Mouse (Mus musculus): Measurements from ENCODE around the gene Ntrk3. TPM values are rescaled to one million over a fixed set of nuclear protein-coding genes. Genes with fewer than 3 reads are reported as not detected.

The Ntrk3 gene
- polyA plus RNA-seq, 1 experiment from 2014 or later, result 3.1 TPM

DNA sequence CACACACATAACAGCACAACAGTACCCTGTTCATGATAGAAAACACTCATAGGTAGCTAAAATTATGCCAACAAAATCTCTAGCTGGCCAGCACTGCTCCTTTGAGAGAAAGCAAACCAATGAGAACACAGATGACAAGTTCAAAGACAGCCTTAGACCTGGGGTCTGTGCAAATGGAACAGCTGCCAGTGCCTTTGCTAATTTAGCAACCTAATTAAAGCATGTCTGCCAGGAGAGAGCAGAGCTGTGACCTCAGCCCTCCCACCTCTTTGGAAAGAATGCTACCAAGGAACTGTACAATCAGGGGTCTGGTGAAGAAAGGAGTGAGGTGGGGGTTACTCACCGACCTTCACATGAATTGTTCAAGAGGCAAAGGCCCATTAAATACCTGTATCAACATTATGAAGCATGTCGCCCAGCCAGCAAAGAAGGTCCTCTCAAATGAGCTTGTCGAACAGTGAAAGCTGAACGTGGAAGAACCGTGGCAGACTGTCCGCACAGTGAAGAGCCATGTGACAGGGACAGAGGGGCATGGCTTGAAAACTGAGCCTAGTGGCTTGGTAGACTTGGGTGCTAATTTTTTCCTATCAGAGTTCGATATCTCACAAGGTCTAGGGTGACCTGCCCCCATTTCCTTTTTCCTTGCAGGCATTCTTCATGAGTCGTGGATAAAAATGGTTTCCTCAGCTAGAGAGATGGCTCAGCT, 476.2 kb downstream of the Ntrk3 start:
- no peak for ATAC-seq (ENCODE audit: insufficient number of reproducible peaks, low FRiP score, low TSS enrichment, low read depth)
- Histone ChIP-seq H3K27ac (no peak overlapping the region), H3K27me3 (no peaks in the 10 kb centered on the region), H3K4me3 (no peak overlapping the region), H3K36me3 (no peaks in the 10 kb centered on the region), H3K9me3 (no peaks in the 10 kb centered on the region), H3K4me2 (no peak overlapping the region), H3K9ac (no peak overlapping the region), H3K4me1 (no peaks in the 10 kb centered on the region)
- WGBS, result 75% methylated on average over 8 of the region's 8 CpGs

DNA sequence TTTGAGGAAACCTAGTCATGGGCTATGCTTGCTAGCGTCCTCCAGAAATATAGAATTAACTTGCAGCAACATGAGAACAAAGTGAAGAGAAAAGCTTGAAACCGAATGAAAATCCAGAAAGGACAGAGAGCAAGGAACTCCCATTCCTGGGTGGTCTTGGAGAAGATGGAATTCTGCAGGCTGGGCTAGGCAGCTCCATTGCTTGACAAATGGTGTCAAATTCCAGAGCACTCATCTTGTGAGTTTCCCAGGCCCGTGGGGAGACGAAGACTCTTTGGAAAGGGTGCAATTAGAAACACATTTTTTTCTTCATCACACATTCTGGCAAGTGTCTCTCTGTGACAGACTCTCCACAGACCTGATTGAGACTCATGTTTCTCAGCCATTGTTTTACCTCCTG, 479.7 kb downstream of the Ntrk3 start:
- Histone ChIP-seq H3K27me3 (no peaks in the 10 kb centered on the region), H3K27ac (no peak overlapping the region), H3K4me3 (no peak overlapping the region), H3K4me2 (no peak overlapping the region), H3K9me3 (no peaks in the 10 kb centered on the region), H3K36me3 (no peaks in the 10 kb centered on the region), H3K4me1 (no peaks in the 10 kb centered on the region), H3K9ac (no peak overlapping the region)
- WGBS, result 23% methylated on average over 4 of the region's 4 CpGs
- ATAC-seq (ENCODE audit: insufficient number of reproducible peaks, low FRiP score, low TSS enrichment, low read depth), result no peak

DNA sequence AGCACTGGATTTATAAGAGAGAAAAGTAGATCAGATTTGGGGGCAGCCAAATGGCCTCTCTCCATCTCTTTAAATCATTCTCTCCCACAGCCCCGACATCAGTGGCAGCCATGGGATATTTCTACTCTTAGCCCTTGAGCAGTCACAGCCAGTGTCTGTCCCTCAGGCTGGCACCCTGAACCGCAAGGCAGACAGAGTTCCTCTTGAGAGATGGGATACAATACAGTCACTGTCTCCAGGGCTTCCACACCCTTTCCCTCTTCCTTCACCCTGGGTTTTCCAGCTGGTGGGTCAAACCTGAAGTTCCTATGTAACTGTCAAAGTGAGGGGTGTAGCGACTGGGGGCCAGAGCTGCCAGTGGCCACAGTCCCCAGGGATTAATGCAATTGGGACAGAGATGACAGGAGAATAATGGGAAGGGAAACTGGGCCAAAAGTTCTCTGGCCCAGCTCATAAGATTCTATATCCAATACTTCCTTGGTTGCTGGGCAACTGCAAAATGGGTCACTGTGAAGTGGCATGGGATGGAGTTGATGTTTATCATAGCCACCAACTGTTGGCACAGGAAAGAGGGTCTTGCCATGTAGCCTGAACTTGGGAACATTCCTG, 483.9 kb downstream of the Ntrk3 start:
- no peak for ATAC-seq (ENCODE audit: insufficient number of reproducible peaks, low FRiP score, low TSS enrichment, low read depth)

DNA sequence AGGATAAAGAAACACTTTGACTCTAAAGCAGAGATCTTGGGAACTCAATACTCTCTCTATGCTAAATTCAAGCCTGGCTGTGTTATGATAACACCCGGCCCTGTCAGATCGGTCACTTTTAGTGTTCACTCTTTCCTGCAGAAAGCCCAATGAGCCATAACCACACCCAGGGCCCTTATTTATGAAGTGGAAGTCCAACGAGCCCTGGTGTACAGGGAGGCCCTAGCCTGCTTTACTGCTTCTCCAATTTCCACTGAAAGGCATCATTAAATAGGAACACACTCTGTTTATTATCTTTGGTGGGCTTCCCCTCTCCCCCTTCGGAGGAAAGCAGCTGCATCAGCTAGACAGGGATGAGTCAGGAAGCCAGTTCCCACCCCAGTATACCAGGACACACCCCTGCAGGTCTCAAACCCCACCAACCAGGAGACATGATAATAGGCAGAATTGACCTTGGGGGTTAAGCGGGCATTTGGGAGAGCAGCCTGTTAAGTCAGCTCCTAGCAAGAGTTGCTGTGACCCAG, 489.6 kb downstream of the Ntrk3 start:
- no peaks in the 10 kb centered on the region for H3K27me3 ChIP-seq
- H3K4me1 ChIP-seq, result no peaks in the 10 kb centered on the region
- H3K27ac ChIP-seq, result no peak overlapping the region
- WGBS, result 52% methylated on average over 5 of the region's 5 CpGs
- no peak for ATAC-seq (ENCODE audit: insufficient number of reproducible peaks, low FRiP score, low TSS enrichment, low read depth)
- H3K9ac ChIP-seq, result no peak overlapping the region
- no peak overlapping the region for H3K4me2 ChIP-seq
- no peaks in the 10 kb centered on the region for H3K36me3 ChIP-seq
- H3K9me3 ChIP-seq, result no peaks in the 10 kb centered on the region
- H3K4me3 ChIP-seq, result no peak overlapping the region

More for the DNA sequence above, 483.9 kb downstream of the Ntrk3 start:
- Histone ChIP-seq H3K27me3 (no peaks in the 10 kb centered on the region), H3K4me2 (no peak overlapping the region), H3K27ac (no peak overlapping the region), H3K4me3 (no peak overlapping the region), H3K36me3 (no peaks in the 10 kb centered on the region), H3K9me3 (no peaks in the 10 kb centered on the region), H3K4me1 (no peaks in the 10 kb centered on the region), H3K9ac (no peak overlapping the region)
- WGBS, result 69% methylated on average over 3 of the region's 3 CpGs

DNA sequence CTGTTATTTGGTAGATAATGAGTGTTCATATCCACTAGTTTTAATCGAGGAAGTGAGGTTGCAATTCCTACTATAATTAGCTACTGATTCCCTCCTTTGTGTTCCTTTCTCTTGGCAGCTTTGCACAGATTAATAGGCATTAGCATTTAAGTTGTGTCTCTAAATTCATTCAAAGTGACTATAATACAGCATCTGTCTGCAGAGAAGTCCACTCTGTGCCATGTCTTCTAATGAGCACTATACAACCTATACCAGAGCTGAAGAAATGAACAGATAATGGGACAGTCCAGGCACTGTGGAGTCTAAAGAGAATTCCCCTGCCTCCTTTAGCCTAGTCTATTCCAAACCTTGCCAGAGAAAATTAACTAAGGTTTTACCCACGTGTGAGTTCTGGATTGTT, 498.8 kb downstream of the Ntrk3 start:
- ATAC-seq (ENCODE audit: insufficient number of reproducible peaks, low FRiP score, low TSS enrichment, low read depth), result no peak
- Histone ChIP-seq H3K4me1 (no peaks in the 10 kb centered on the region), H3K36me3 (no peaks in the 10 kb centered on the region), H3K4me3 (no peak overlapping the region), H3K27ac (no peak overlapping the region), H3K27me3 (no peaks in the 10 kb centered on the region), H3K9me3 (no peaks in the 10 kb centered on the region), H3K4me2 (no peak overlapping the region), H3K9ac (no peak overlapping the region)
- 62% methylated on average over 2 of the region's 2 CpGs for WGBS

DNA sequence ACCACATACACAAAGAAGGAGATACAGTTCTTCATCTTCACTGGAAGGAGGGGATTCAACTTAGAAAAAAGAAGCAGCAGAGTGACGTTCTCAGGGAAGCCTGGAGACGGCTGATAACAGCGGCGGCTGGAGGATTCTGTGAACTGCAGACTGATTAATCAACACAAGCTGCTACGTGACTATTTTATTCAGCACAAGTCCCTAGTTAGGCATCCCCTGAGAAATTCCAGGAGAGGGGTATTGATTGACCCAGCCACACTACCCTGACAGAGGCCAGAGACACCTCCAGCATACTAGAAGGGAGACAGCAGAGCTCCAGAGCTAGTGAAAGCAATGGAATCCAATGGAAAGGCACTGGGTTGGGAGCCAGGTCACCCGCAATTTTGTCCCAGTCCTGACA, 516.1 kb downstream of the Ntrk3 start:
- Histone ChIP-seq H3K27ac (no peak overlapping the region), H3K9me3 (no peaks in the 10 kb centered on the region), H3K4me2 (no peak overlapping the region), H3K4me1 (no peaks in the 10 kb centered on the region), H3K9ac (no peak overlapping the region), H3K27me3 (no peaks in the 10 kb centered on the region), H3K4me3 (no peak overlapping the region), H3K36me3 (no peaks in the 10 kb centered on the region)
- ATAC-seq (ENCODE audit: insufficient number of reproducible peaks, low FRiP score, low TSS enrichment, low read depth), result no peak
- 66% methylated on average over 6 of the region's 6 CpGs for WGBS

DNA sequence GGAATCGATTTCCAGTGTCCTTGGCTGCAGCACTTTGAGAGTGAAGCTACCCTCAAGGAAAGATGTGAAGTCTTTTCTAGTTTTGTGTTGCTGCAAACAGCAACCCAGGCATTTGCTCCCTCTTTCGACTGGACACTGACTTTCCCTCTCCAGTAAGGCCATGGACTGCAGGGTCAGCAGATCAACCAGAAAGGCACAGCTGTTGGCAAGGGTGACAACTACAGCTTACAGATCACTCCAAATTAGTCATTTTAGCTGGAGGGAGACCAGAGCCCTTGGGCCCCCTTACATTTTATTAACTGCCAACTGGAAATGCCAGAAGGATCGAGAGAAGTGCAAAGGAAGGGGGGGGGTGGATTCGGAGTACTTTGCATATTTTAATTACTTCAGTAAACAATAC, 516.9 kb downstream of the Ntrk3 start:
- H3K9me3 ChIP-seq, result no peaks in the 10 kb centered on the region
- H3K4me1 ChIP-seq, result no peaks in the 10 kb centered on the region
- H3K27ac ChIP-seq, result no peak overlapping the region
- H3K27me3 ChIP-seq, result no peaks in the 10 kb centered on the region
- no peak overlapping the region for H3K4me2 ChIP-seq
- H3K36me3 ChIP-seq, result no peaks in the 10 kb centered on the region
- H3K4me3 ChIP-seq, result no peak overlapping the region
- 55% methylated on average over 4 of the region's 4 CpGs for WGBS
- H3K9ac ChIP-seq, result no peak overlapping the region
- no peak for ATAC-seq (ENCODE audit: insufficient number of reproducible peaks, low FRiP score, low TSS enrichment, low read depth)

DNA sequence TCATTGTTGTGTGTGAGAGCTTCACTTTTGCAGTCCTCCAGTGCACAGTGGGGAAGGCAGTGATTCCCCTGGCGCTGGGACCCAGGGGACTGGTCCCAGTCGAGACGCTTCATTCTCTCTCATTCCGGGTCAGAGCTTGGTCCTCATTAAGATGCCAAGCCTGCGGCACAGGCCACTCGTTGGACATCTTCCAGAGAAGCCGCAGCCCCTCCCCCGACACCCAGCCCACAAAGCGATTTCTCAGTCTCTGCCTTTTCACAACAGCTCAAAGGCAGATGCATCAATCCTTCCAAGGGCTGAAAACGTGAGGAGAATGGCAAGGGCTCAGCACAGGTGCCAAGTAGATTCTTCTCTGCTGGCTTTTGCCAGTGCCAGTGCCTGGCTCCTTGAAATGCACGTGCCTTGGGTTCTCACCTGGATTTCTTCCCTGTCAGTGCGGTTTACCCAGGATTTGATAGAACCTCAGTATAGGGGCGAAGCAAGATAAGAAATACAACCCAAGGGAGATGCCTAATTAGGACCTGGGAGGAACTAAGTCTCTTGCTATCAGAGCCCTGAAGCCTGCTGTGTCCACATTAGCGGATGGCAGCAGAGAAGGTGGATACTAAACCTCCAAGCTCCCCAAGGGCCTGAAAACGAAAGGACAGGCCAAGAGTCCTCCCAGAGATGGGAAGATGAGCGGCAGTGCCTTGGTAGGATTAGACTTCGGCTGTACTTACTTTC, 546.7 kb downstream of the Ntrk3 start:
- Histone ChIP-seq H3K9ac (no peak overlapping the region), H3K9me3 (no peaks in the 10 kb centered on the region), H3K4me1 (no peaks in the 10 kb centered on the region), H3K4me3 (no peak overlapping the region), H3K4me2 (no peak overlapping the region), H3K27me3 (no peaks in the 10 kb centered on the region), H3K36me3 (no peaks in the 10 kb centered on the region), H3K27ac (no peak overlapping the region)
- ATAC-seq (ENCODE audit: insufficient number of reproducible peaks, low FRiP score, low TSS enrichment, low read depth), result no peak
- 32% methylated on average over 17 of the region's 17 CpGs for WGBS

DNA sequence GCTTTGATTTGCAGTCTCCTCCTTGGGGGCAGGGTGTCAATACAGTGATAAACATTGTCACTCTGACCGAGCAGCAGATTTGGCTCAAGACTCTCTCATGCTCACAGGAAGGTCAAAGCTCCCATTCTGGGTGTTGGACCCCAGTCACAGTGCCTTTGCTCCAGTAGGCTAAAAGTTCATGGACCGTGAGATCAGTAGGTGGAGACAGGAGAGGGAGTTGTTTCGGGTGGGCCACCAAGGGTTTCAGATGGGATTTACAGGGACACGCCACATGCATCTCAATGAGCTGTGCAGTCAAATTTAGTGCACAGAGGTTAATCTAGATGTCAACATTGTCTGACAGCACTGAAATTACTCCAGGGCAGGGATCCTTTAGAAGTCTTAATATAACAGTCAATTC, 552.2 kb downstream of the Ntrk3 start:
- H3K4me2 ChIP-seq, result no peak overlapping the region
- H3K4me1 ChIP-seq, result no peaks in the 10 kb centered on the region
- H3K4me3 ChIP-seq, result no peak overlapping the region
- no peaks in the 10 kb centered on the region for H3K9me3 ChIP-seq
- WGBS, result 28% methylated on average over 4 of the region's 4 CpGs
- ATAC-seq (ENCODE audit: insufficient number of reproducible peaks, low FRiP score, low TSS enrichment, low read depth), result no peak
- no peak overlapping the region for H3K9ac ChIP-seq
- no peaks in the 10 kb centered on the region for H3K27me3 ChIP-seq
- no peak overlapping the region for H3K27ac ChIP-seq
- no peaks in the 10 kb centered on the region for H3K36me3 ChIP-seq

DNA sequence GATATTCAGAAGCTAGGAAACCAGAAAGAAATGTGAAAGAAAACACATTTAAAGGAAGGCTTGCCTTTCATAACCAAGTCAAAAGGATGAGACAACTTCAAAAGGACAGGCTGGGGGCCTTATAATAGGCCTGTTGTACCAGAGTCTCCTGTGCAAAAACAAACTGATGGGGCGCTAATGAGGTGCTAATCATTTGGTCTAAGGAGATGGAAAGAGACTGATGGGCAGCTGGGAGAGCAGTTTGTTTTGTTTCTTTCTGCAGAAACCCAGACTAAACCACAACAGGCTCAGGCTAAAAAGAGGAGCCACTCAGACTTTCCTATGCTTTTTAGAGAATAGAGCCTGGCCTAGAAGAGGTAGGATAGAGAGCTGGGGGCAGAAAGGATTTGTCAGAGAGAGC, 554.4 kb downstream of the Ntrk3 start:
- 17% methylated on average over 1 of the region's 1 CpGs for WGBS
- no peaks in the 10 kb centered on the region for H3K27me3 ChIP-seq
- no peak overlapping the region for H3K4me3 ChIP-seq
- H3K4me2 ChIP-seq, result no peak overlapping the region
- ATAC-seq (ENCODE audit: insufficient number of reproducible peaks, low FRiP score, low TSS enrichment, low read depth), result no peak
- no peak overlapping the region for H3K27ac ChIP-seq
- no peaks in the 10 kb centered on the region for H3K36me3 ChIP-seq
- H3K4me1 ChIP-seq, result no peaks in the 10 kb centered on the region
- no peak overlapping the region for H3K9ac ChIP-seq
- H3K9me3 ChIP-seq, result no peaks in the 10 kb centered on the region

DNA sequence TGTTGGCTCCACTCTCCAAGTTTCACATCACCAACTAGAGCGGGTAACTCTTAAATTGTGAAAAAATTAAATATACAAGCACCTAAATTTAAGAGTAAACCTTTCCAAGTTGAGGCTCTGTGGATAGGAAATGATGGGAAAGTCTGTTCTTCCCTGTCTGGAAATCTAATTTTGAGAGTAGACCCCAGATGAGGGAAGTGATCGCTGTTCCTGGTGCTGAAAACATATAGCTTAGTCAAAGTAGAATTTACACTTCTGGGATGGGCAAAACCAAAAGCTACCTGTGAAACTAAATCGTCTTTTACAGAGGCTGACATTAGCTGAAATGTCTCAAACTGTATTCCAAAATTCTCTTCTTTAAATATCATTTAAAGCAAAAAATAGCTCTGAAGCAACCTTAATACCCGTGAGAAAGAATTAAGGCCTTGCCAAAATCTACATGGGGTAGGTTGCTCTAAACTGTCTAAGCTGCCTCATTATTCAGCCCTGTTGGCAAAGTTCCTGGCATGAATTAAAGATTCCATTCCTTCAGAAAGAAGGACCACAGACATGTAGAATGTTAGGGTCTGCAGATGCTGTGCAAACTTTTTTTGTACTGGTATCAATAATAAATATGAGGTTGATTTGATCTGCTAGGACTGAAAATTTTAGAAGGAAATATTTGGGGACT, 557.7 kb downstream of the Ntrk3 start:
- Histone ChIP-seq H3K4me2 (no peak overlapping the region), H3K27ac (no peak overlapping the region), H3K9me3 (no peaks in the 10 kb centered on the region), H3K27me3 (no peaks in the 10 kb centered on the region), H3K36me3 (no peaks in the 10 kb centered on the region), H3K9ac (no peak overlapping the region), H3K4me3 (no peak overlapping the region), H3K4me1 (no peaks in the 10 kb centered on the region)
- no peak for ATAC-seq (ENCODE audit: insufficient number of reproducible peaks, low FRiP score, low TSS enrichment, low read depth)
- 75% methylated on average over 4 of the region's 4 CpGs for WGBS

Data from limb, embryonic 15.5 days (tissue).